Mouse (Mus musculus) spleen, adult 2 months (tissue): ENCODE results near the gene Fras1.

Experiments used
- CTCF ChIP-seq: fragments of 200-500 bp; IDR thresholded peaks from 2 replicates; pipeline ENCODE4 v1.5.1; 2011; ENCODE audit warnings: mild to moderate bottlenecking, inconsistent platforms; ENCODE audit not compliant: insufficient read depth, insufficient read length, insufficient replicate concordance; ENCODE audit errors: extremely low read depth
- POLR2A ChIP-seq: fragments of 200-500 bp; IDR thresholded peaks from 2 replicates; pipeline ENCODE4 v1.6.1; 2011; ENCODE audit warnings: low read depth, low read length, inconsistent platforms

- TF ChIP-seq CTCF (no peak), POLR2A (no peak)
Observed at GRCm38 (mm10) chr5:96351963-96352362, 21.8 kb upstream of the Fras1 start.
